Mouse (Mus musculus) left cerebral cortex, adult 8-10 months (tissue): ENCODE data around the gene Dbp. TPM values are rescaled to one million over a fixed set of nuclear protein-coding genes. Genes with fewer than 3 reads are reported as not detected.

Experiments used
- DNase-seq, 2 experiments: peaks; one replicate each; pipeline ENCODE4 v3.0.0; 2022; ENCODE audit warnings: low spot score in 2 of 2
- total RNA-seq, 4 experiments: library from RNA; stranded (reverse); gene quantifications; 2 replicates each; pipeline ENCODE4 v1.2.4; 2022

The Dbp gene
- total RNA-seq, 4 experiments from 2014 or later: 164 to 236 (median 186) TPM

DNA sequence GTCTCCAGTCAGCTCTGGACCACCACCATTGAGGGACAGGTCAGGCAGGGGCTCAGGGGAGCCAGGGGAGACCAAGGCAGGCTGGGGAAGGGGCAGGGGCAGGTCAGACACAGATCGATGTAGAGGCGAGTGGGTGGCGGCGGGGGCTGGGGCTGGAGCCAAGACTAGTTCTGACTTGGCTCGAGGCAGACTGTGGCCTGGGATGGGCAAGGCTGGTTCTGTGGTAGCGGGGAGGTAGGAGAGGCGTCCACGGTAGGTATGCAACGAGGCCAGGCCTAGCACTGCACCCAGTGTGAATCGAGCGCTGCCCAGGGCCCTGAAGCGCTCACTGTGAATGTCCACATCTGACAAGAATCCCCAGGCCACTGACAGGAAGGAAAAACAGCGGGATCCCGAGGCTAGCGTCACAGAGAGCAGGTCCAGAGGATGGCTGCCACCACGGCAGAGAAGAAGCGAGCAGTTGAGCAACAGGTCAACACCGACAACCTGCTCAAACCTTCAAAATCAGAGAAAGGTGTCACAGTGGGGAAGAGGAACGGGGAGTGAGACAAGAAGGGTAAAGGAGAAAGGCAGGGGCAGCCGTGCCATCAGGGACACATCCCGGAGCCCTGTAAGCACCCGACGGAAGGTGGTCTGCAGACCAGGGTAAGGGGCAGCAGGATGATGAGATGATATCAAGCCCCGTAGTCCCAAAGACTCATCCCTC lies 6.6 kb downstream of the Dbp start:
- DNase-seq: no peak

DNA sequence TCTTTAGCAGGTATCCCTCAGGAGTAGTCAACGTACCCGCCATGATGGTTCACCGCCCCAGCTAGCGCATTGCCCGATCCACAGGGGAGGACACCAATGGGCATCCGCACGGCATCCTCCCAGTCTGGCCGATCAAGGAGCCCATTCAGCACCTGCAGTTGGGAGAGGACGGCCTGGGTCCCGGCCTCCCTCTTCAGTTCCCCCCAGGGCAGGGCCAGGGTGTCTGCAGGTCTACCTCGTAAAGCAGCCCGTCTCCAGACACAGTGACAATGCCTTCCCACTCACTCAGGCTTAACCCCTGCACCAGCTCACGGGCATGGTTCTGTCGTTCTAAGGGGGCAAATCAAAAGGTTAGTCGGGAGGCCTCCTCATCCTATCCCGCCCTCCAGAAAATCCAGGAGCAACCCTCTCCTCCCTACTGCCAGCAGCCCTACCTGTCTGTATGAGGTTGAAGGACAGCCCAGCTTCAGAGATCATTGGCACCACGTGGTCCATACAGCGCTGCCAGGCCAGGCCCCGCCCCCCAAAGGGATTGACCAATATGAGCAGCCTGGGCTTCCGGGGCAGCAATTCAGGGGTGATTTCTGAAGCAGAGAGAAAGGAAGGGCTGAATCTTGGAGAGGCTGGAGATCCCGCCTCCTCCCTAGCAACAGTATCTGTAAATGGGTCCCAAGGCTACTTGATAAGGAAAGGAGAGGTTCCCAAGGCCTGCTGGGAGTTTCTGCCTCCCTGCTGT lies 7.3 kb downstream of the Dbp start:
- peak in 1 of 2 experiments; percentile 49 for DNase-seq

DNA sequence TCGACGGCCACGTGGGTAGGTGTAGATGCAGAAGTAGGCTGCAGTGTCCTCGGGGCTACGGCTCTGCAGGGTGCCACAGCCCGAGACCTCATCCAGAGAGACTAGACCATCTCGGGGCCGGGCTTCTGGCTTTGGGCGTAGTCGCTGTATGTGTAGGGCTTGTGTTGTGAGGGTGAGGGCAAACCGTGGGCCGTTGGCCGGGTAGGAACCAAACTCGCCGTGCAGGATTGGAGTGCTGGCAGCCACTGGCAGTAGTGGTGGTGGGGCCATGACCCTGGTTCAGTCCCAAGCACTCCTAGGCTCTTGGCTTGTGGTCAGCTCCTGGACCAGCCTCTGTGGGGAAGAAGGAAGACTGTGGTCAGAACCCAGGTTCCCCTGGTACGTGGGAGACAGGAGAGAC lies 8.5 kb downstream of the Dbp start:
- DNase-seq: no peak

DNA sequence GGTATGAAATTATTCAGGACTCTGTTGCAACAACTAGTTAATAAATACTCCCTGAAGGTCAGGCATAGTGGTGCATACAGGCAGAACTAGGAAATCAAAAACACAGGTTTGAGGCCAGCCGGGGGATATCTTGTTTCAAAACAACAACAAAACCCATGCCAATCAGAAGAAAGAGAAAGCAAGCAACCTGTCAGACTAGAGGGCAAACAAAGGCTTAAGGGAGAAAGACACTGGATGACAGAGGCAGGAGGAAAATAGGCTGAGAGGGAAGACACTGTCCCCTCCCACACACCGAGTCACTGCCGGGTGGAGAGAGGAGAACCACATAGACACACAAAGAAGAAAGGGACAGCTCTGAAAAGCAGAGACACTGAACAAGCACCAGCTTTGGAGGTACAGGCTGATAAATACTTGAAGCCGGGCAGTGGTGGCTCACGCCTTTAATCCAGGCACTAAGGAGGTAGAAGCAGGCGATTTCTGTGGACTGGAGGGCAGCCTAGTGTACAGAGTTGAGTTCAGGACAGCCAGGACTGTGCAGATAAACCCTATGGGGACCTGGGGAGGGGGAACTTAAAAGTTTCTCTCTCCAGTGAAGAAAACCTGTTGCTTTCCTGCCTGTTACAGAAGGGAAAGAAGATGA lies 9.1 kb downstream of the Dbp start:
- DNase-seq: no peak

DNA sequence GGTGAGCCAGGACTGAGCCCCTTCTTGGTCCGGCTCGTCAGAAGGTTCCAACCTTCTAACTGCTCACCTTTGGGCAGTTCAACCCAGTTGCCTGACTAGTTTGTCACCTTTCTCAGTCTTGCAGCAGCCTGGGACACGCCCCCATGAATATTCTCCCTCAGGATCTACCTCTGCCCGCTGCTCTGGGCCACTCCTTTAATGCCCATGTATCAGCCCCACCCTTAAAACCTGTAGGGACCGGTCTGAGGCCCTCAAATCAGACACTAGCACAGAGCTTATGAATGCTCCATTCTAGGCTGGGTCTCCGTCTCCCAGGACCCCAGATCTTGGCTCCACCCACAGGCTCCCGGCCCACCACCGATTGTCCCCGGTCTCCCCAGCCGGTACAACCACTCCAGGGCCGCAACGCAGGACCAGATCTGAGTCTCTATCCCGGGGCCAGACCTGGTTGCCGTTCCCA lies 9.8 kb downstream of the Dbp start:
- no peak for DNase-seq

DNA sequence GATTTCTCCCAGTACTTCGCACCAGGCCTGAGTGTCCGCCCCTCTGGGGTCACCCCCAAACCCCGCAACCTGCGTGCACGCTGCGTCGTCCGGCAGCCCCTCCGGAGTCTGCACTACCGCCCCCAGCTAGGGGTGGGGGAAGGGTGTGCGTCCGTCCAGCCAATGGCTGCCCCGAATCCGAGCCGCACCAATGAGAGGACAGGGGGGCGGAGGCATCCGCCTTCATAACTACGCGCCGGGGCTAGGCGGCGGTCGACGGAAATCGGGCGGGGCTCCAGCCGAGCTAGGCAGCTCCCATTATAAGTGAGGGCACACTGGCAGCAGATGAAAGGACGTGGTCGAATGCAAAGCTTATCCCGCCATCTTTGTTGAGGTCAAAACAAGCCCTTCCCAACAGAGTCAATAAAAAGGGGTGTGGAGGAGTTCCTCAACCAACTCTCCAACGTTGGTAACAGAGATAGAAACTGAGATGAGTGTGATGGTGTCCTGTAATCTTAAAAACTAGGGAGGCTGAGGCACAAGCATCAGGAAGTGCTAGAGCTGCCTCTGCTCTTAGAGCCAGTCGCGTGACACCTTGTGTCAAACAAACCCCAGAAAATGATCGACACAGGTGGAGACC lies 10.3 kb downstream of the Dbp start, which contains the start of gene Rpl18:
Rpl18 (plus strand) TSS at position 368 of the 619 bp plus-strand sequence.
- DNase-seq: peak; percentile 88 to 99

DNA sequence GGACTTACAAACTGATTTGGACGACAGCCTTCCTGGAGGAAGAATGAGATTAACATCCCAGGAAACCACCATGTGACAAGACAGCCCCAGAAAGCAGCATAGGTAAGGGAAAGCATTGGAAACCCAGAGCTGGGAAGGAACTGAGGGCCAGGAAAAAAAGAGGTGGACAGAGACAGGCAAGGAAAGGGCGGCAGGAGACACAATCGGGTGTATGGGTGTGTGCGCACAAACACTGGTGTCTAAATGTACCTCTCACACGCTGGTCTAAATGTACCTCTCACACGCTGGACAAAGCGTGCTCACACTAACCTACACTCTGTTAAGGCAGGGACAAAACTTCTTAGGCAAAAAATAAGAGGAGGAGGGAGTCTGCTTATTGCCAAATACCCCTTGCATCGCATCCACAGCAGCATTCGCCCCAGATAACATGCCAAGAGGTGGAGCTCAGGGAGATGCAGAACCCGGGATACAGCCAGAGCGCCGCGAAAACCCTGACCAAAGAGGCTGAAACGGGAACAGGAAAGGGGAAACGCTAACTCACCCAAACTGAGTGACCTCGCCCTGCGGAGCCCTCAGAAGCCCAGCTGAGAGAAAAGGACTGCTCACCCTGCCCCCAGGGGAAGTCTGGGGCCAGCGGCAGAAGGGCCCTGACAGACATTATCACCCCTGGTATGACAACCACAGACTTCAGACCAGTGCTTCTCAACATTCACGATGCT lies 11.0 kb downstream of the Dbp start:
- no peak for DNase-seq

DNA sequence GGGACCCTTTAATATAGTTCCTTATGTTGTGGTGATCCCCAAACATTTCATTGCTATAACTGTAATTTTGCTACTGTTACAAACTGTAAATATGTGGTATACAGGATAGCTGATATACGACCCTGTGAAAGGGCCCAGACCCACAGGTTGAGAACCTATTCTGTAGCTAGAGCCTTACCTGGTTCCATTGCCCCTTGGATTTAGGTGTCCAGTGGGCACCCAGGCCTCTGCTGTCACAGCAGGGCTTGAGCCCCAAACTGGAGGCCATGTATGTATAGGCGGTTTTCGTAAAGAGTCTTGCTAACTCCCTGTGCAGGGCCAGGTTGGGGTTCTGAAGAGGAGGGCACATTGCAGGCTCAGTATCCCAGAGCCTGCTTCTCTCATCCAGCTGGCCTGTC lies 11.6 kb downstream of the Dbp start:
- no peak for DNase-seq

DNA sequence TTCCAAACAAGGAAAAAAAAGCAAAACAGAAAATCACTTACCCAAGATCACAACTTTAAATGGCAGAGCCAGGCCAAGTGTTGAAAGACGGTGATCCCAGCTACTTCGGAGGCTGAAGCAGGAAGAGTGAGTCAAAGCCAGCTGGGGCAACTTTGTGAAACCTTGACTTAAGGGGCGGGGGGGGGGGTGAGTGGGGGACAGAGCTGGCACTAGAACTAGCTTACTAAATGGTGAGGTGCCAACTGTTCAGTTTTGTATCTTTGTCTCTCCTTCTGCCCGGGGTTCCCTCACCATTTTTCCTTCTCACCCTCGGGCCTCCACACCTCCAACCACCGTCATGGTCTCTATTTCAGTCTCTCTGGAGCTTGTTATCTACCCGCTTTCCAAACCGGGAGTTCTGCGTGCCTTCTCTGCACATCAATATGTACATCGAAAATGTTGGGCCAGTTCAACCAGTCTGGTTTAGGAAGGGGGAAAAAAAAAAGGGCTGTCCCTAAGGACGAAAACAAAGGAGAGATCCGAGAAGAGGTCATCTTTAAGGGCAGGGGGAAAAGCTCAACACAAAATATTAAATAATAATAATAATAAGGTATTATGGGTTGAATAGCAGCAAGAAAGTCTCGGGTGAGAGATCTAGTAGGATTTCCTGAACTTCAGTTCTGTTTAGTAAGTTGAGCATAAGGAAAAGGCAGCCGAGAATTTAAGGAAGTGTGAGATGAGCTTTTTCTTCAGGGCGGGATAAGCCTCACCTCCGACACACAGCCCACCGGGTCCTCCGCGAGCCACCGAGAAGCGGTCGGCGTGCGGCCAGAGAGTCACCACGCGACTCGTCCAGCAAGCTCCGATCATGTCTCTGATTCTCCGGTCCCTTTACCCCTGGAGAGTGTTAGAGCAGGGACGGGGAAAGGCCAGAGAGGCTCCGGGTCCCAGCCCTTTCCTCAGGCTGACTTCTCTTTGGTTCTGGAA lies 12.3 kb downstream of the Dbp start:
- no peak for DNase-seq

DNA sequence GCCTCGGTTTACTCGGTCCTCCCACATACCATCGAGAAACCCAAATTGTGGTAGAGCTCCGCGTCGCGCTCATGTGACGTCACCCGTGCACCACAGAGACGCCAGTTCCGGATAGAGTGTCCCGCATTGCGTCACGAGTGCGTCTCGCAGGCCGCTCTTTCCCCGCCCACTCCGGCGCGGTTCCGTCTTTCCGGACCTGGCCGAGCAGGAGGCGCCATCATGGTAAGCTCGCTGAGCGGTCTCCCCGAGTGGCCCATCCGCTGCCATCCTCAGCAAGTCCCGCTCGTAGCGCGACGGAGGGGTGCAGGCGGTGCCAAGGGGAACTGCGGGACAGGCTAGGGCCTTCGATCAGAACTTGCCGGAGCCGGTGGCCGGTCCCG lies 13.0 kb downstream of the Dbp start, which contains the start of gene Sphk2:
Sphk2 (minus strand) TSS at position 85 of the 380 bp plus-strand sequence.
- peak; percentile 98 to 99 for DNase-seq

DNA sequence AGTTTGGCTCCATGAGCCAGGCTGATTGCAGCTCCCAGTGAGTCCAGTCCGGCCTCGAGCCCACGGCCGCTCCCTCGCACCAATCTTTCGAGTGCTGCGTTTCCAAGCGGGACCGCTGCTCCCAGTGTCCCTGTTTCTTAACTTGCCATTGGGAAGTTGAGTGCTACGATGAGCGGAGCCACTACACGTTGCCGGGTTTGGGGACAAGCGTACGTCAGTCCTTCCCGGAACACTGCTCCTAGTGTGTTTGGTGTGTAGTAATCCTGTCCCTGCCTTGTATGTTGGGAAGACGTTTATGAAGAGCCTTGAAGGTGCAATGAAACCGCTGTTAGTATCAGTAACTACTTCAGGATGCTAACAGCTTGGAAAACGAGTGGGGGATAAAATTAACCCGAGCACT lies 13.4 kb downstream of the Dbp start:
- no peak for DNase-seq

DNA sequence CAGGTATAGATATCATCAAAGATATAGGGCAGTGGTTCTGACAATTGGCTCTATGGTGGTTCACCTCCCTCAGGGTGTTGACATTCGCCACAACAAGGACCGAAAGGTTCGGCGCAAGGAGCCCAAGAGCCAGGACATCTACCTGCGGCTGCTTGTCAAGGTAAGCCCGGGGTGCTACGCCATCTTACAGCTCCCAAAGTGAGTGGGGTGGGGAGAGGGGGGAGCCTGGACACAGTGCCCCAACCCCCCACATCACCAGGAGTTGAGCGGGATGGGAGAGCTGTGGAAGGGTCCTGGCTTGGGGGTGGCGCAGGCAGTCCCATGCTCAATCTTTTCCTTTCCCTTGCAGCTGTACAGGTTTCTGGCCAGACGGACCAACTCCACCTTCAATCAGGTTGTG lies 14.3 kb downstream of the Dbp start:
- no peak for DNase-seq

DNA sequence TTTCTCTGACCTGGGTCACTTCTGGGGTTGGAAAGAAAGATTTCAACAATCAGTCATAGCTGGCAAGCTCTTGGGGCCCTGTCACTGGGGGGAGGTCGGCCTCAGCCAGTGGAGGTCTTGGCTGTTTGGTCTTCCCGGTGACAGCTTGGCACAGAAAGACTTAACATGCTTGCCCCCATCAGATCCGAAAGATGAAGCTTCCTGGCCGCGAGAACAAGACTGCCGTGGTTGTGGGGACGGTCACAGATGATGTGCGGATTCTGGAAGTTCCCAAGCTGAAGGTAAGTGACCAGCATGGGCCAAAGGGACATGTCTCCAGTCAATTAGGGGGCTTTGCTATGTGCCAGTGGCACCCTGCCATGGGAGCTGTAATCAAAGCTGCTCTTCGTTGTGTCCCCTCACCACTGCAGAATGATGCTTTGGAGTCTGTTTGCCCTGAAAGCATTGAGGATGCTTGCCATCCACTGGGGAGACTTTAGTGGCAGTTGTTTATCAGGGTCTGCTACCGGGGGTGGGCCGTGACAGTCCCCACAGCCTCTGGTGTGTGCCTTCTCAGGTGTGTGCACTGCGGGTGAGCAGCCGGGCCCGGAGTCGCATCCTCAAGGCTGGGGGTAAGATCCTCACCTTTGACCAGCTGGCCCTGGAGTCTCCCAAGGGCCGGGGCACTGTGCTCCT lies 15.0 kb downstream of the Dbp start:
- no peak for DNase-seq

DNA sequence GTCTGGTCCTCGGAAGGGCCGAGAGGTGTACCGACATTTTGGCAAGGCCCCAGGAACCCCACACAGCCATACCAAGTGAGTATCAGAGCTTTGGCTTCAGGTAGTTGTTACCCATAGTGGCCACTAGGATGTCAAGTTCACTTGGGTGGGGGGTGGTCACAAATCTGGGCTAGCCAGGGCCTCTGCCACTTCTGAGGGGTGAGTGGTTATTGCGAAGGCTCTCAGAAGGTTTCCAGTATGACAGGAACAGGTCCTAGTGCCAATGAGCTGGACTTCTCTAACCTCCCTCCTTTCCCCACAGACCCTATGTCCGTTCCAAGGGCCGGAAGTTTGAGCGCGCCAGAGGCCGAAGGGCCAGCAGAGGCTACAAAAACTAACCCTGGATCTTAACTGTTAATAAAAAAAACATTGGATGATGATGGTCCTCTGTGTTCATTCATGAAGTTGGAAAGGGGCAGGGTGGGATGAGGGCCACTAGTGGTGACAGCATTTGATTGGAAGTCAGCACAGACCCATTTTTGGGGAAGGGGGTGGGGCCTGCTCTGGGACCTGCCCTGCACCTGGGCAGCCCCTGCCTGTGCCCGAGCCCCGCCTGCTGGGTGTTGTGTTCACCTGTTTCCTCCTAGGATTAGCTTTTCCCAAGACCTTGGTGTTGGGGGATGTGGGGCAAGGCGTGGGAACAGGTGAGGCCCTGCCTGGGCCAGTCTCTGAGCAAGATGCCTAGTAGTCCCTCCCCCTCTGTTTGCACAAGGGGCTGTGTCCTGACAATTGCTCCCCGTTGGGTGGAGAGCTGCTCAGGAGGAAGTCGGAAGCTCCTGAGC lies 15.7 kb downstream of the Dbp start, which contains the start of gene Fam83e:
Fam83e (plus strand) TSS at position 800 of the 821 bp plus-strand sequence.
- no peak for DNase-seq

DNA sequence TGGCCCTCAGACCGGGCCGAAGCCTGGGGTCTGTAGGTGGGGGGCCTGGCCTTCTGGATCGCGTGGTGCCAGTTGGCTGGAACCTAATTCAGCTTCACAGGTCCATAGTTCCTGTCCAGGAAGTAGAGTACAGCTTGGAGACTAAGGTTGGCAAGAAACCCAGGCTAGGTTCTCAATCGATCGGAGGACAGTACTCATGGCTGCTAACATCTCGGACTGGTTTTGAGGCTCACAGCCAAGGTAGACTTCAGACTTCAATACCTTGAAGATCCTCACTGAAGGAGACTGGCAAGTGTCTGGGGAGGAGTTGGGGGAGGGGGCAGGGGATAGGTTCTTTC lies 16.3 kb downstream of the Dbp start:
- DNase-seq: no peak

DNA sequence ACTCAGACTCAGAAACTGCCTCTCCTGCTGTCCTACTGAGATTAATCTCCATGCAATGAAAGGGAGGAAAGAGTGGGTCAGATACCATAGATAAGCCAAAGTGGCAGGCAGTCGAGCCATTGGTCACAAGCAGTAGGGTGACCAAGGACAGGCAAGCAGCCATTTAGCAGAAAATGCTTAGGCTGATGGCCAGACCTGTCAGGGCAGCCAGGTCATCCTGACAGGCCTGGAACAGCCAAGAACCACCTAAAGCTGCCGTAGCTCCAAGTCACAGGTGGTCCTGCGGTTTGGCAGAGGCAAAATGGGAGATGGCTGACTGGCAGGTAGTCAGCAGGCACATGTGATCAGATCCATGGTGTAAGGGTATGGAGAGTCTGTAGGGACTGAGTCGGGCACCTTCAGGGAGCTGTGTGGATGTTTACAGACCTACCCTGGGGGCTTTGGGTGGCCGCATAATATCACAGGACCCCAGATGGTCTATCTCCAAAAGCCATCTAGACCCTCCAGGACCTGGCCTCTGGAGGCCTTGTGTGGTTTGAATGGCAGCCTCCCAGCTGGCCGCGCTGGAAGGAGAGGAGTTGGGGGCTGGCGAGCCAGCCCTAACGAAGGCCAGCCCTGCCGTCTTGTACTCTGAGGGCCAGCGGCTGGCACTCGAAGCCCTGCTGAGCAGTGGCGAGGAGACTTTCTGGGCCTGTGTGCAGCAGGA lies 16.9 kb downstream of the Dbp start:
- DNase-seq: no peak

DNA sequence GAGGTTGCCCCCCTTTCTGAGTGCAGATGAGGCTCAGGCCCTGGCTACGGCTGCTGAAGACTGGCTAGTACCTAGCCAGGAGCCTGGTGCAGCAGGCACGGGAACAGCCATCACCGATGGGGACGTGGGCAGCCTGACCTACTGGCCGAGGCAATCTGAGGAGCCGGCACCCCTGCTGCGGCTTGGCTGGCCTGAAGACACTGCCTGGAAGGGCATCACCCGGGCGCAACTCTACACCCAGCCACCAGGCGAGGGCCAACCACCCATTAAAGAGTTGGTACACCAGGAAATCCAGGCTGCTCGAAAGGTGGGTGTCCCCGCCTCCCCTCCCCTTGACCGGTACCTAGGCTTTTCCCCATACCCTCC lies 17.4 kb downstream of the Dbp start:
- no peak for DNase-seq

DNA sequence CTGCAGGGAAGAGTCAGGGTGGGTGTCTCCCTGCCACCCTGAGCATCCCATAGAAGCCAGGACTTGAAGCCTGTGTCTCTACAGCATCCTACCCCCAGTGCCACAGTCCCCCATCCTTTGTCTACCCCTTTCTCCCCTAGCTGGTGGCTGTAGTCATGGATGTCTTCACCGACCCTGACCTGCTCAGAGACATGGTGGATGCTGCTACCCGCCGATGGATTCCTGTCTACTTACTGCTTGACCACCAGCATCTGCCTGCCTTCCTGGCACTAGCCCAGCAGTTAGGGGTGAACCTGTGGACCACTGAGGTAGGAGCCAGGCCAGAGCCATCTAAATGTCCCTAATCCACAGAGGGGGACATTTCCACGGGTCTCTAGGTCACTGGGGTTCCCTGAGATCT lies 18.4 kb downstream of the Dbp start:
- no peak for DNase-seq
